Mouse (Mus musculus): Measurements from ENCODE around the gene Adgrb2. TPM values are rescaled to one million over a fixed set of nuclear protein-coding genes. Genes with fewer than 3 reads are reported as not detected.

Adgrb2 gene
- polyA plus RNA-seq, 1 experiment from 2014 or later, result 2.6 TPM

DNA sequence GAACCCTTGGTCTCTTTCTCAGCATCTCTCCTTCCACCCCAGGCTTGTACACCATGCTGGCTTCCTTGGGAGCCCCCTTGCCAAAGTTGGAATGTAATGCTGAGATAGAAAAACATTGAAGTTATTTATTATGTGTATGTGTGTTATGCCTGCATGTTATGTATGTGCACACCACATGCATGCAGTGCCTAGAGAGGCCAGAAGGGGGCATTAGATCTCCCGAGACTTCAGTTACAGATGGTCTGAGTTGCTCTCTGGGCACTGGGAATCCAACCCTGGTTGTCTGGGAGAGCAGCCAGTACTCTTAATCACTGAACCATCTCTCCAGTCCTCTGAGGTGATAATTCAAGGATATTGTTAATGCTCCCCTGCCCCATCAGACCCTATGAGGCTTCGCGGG, 67.6 kb downstream of the Adgrb2 start:
- peaks cover 7% of the 10 kb centered on the region; the same call in 1 of the 2 replicates for H3K27me3 ChIP-seq (replicated peaks)
- H3K4me3 ChIP-seq, result no peak overlapping the region
- 93% methylated on average over 3 of the region's 3 CpGs for WGBS
- no peaks in the 10 kb centered on the region for H3K36me3 ChIP-seq
- H3K4me2 ChIP-seq, result no peak overlapping the region
- H3K9ac ChIP-seq, result no peak overlapping the region
- H3K4me1 ChIP-seq (replicated peaks), result peaks cover 37% of the 10 kb centered on the region
- ATAC-seq (ENCODE audit: insufficient number of reproducible peaks, low FRiP score), result no peak
- no peaks in the 10 kb centered on the region for H3K9me3 ChIP-seq (replicated peaks)
- no peak overlapping the region for H3K27ac ChIP-seq (ENCODE audit: poor library complexity, severe bottlenecking)

DNA sequence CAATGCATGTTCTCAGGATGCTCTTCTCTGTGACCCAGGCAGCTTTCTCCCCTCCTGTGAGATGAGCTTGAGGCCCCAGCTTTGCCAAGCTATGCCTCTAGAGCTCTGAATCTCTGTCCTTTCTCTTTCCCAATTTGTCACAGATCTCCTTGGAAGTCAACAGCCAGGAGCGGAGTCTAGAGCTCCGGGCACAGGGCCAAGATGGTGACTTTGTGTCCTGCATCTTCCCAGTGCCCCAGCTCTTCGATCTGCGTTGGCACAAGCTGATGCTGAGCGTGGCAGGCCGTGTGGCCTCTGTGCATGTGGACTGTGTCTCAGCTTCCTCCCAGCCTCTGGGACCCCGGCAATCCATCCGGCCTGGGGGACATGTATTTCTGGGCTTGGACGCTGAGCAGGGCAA, 68.4 kb downstream of the Adgrb2 start:
- no peaks in the 10 kb centered on the region for H3K9me3 ChIP-seq (replicated peaks)
- ATAC-seq (ENCODE audit: insufficient number of reproducible peaks, low FRiP score), result no peak
- no peak overlapping the region for H3K4me2 ChIP-seq
- no peak overlapping the region for H3K9ac ChIP-seq
- H3K4me3 ChIP-seq, result no peak overlapping the region
- H3K36me3 ChIP-seq, result no peaks in the 10 kb centered on the region
- H3K4me1 ChIP-seq (replicated peaks), result peaks cover 30% of the 10 kb centered on the region
- peaks cover 6% of the 10 kb centered on the region; the same call in 1 of the 2 replicates for H3K27me3 ChIP-seq (replicated peaks)
- 78% methylated on average over 9 of the region's 9 CpGs for WGBS
- H3K27ac ChIP-seq (ENCODE audit: poor library complexity, severe bottlenecking), result no peak overlapping the region

DNA sequence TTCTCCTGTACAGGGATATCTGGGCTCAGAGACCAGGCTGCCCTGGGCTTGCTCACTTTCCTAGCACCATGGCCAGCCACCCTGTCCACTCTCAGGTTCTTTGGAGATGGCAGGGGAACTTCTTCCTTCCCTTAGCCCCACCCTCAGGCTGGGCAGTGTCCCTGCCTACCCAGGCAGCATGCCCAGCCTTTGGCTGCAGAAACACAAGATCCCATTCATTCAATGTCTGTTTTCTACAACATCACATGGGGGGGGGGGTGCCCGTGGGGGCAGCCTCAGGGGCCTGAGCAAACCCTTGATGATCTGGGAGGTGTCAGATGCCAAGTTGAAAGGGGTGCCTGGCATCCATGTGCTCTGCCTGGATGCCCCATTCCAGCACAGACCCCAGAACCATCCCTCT, 70.1 kb downstream of the Adgrb2 start:
- Histone ChIP-seq H3K4me3 (no peak overlapping the region), H3K9me3 (replicated peaks) (no peaks in the 10 kb centered on the region), H3K27ac (ENCODE audit: poor library complexity, severe bottlenecking) (no peak overlapping the region), H3K4me2 (no peak overlapping the region), H3K9ac (no peak overlapping the region), H3K27me3 (replicated peaks) (peaks cover 11% of the 10 kb centered on the region; the same call in 1 of the 2 replicates), H3K36me3 (no peaks in the 10 kb centered on the region), H3K4me1 (replicated peaks) (peaks cover 17% of the 10 kb centered on the region)
- no peak for ATAC-seq (ENCODE audit: insufficient number of reproducible peaks, low FRiP score)
- WGBS, result 45% methylated on average over 1 of the region's 1 CpGs

DNA sequence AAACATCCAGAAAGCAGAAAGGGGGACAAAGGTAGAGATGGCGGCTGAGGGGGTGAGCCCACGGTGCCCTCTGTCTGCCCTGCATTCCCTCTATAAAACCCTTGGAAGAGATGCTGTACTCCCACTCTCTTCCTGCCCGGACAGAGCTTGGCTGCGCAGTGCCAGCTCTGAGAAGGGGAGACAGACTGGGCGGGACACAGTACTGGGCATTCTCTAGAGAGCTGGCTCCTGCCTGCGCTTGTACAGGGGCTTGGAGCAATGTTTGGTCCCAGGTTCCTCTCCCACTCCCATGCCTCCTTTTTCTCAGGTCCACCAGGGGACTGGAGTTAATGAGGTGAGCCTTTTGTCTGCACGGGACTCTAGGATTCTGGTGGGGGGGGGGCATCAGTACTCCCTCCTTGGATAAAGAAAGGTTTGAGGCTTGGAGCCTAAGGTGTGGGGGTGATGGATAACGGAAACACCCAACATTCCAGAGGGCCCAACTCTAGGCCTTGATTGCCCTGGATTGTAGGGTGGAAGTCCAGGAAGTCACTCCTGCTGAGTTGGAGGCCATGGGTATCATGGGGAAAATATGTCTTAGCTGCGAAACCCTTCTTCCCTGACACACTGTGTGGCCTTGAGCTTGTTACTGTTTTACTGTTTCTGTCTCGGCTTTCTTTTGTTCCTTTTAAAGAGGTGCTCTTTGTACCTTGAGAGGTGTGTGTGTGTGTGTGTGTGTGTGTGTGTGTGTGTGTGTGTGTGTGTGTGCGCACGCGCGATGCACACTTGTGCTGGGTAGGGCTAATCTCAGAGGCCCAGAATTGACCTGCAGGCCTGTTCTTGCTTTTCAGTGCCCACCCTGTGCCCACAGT, 70.7 kb downstream of the Adgrb2 start:
- peaks cover 11% of the 10 kb centered on the region for H3K4me1 ChIP-seq (replicated peaks)
- no peak overlapping the region for H3K9ac ChIP-seq
- ATAC-seq (ENCODE audit: insufficient number of reproducible peaks, low FRiP score), result no peak
- 80% methylated on average over 14 of the region's 14 CpGs for WGBS
- peaks cover 14% of the 10 kb centered on the region for H3K27me3 ChIP-seq (replicated peaks)
- H3K27ac ChIP-seq (ENCODE audit: poor library complexity, severe bottlenecking), result no peak overlapping the region
- no peak overlapping the region for H3K4me3 ChIP-seq
- no peak overlapping the region for H3K4me2 ChIP-seq
- no peaks in the 10 kb centered on the region for H3K36me3 ChIP-seq
- H3K9me3 ChIP-seq (replicated peaks), result no peaks in the 10 kb centered on the region

DNA sequence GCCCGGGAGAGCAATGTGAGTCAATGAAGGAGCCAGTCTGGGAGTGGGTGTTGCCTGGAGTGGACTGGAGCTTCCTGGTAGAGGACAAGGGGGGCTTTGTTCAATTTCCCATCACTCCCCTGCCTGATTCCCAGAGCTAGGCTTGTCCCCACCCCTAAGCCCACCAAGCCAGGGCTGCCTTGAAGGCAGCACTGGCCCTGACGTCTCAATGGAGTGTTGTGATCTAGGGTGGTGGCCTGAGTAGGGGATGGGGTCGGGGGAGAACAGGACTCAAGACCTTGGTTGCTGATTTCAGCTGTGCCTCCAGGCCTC, 71.3 kb downstream of the Adgrb2 start:
- no peak for ATAC-seq (ENCODE audit: insufficient number of reproducible peaks, low FRiP score)
- H3K4me3 ChIP-seq, result no peak overlapping the region

DNA sequence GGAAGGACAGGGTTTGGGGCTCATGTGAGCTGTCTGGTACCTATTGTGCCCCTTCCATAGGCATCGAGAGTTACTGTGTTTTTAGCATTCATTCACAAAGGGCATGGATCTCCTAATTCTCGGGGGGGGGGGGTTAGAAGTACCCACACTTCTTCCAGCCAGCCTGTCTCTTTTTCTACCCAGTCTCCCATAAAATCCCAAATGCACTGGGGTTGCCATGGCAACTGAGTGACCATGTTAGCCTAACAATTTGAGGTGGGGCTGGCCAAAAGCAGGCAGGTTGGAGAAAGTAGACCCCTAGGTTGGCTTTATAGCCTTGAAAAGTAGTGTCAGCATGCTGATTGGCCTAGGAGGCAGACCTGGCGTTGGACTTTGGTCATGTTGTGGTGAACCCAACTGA, 71.8 kb downstream of the Adgrb2 start:
- H3K27ac ChIP-seq (ENCODE audit: poor library complexity, severe bottlenecking), result no peak overlapping the region
- ATAC-seq (ENCODE audit: insufficient number of reproducible peaks, low FRiP score), result no peak
- H3K4me2 ChIP-seq, result no peak overlapping the region
- WGBS, result 71% methylated on average over 3 of the region's 3 CpGs
- no peak overlapping the region for H3K9ac ChIP-seq
- no peaks in the 10 kb centered on the region for H3K9me3 ChIP-seq (replicated peaks)
- H3K4me3 ChIP-seq, result no peak overlapping the region
- peaks cover 21% of the 10 kb centered on the region for H3K27me3 ChIP-seq (replicated peaks)
- H3K4me1 ChIP-seq (replicated peaks), result no peaks in the 10 kb centered on the region
- H3K36me3 ChIP-seq, result no peaks in the 10 kb centered on the region

More for the DNA sequence above, 71.3 kb downstream of the Adgrb2 start:
- H3K27ac ChIP-seq (ENCODE audit: poor library complexity, severe bottlenecking), result no peak overlapping the region
- no peaks in the 10 kb centered on the region for H3K9me3 ChIP-seq (replicated peaks)
- 61% methylated on average over 3 of the region's 3 CpGs for WGBS
- H3K4me1 ChIP-seq (replicated peaks), result peaks cover 5% of the 10 kb centered on the region
- H3K4me2 ChIP-seq, result no peak overlapping the region
- H3K27me3 ChIP-seq (replicated peaks), result peaks cover 20% of the 10 kb centered on the region
- no peak overlapping the region for H3K9ac ChIP-seq
- no peaks in the 10 kb centered on the region for H3K36me3 ChIP-seq

GRCm38 (mm10) chr4:130060937-130061336, 76.3 kb downstream of the Adgrb2 start:
- Histone ChIP-seq H3K9me3 (replicated peaks) (no peaks in the 10 kb centered on the region), H3K4me1 (replicated peaks) (no peaks in the 10 kb centered on the region), H3K4me3 (no peak overlapping the region), H3K9ac (no peak overlapping the region), H3K4me2 (no peak overlapping the region), H3K36me3 (no peaks in the 10 kb centered on the region), H3K27ac (ENCODE audit: poor library complexity, severe bottlenecking) (no peak overlapping the region), H3K27me3 (replicated peaks) (peaks cover 32% of the 10 kb centered on the region)
- ATAC-seq (ENCODE audit: insufficient number of reproducible peaks, low FRiP score), result no peak

DNA sequence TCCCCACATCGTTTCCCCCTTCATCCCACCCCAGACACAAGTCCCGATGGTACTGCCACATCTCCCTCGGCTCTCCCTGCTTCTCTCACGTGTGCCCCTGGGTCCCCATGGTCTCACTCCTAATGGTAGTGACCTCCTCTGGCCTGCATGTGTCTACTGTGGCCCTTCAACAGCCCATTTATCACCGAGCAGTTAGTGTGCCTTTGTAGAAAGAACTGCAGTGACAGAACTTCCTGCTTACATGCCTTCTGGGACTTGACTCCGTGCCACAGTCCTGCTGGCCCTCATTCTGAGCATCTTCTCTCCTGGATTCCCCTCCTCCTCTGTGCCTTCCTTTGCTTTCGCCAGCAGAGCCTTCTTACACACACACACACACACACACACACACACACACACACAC, 78.5 kb downstream of the Adgrb2 start:
- Histone ChIP-seq H3K4me3 (no peak overlapping the region), H3K4me1 (replicated peaks) (no peaks in the 10 kb centered on the region), H3K9me3 (replicated peaks) (no peaks in the 10 kb centered on the region), H3K36me3 (no peaks in the 10 kb centered on the region), H3K9ac (no peak overlapping the region), H3K27me3 (replicated peaks) (peaks cover 36% of the 10 kb centered on the region), H3K4me2 (no peak overlapping the region), H3K27ac (ENCODE audit: poor library complexity, severe bottlenecking) (no peak overlapping the region)
- no peak for ATAC-seq (ENCODE audit: insufficient number of reproducible peaks, low FRiP score)
- 53% methylated on average over 7 of the region's 7 CpGs for WGBS

GRCm38 (mm10) chr4:130066816-130067215, 82.1 kb downstream of the Adgrb2 start:
- no peaks in the 10 kb centered on the region for H3K36me3 ChIP-seq
- H3K27ac ChIP-seq (ENCODE audit: poor library complexity, severe bottlenecking), result no peak overlapping the region
- no peaks in the 10 kb centered on the region for H3K4me1 ChIP-seq (replicated peaks)
- peaks cover 24% of the 10 kb centered on the region for H3K27me3 ChIP-seq (replicated peaks)
- no peak overlapping the region for H3K4me3 ChIP-seq
- 8% methylated on average over 8 of the region's 8 CpGs for WGBS
- no peak overlapping the region for H3K9ac ChIP-seq
- no peak for ATAC-seq (ENCODE audit: insufficient number of reproducible peaks, low FRiP score)
- H3K9me3 ChIP-seq (replicated peaks), result no peaks in the 10 kb centered on the region
- H3K4me2 ChIP-seq, result no peak overlapping the region

DNA sequence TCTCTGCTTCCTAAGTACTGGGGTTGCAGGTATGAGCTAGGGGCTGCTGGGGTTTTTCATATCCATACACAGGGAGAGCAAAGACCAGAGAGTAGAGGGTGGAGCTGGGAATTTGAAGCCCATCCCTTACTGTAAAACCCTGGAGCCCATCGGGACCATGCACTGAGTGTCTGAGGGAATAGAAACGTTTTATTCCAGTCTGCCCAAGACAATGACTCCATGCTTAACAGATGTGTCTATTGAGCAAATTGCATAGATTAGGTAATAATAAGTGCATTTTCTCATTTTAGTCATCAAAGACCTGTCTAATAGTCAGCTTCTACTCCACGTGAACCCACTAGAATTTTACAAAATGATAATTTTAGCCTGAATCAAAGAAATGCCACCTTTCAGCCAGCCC, 85.9 kb downstream of the Adgrb2 start:
- no peaks in the 10 kb centered on the region for H3K36me3 ChIP-seq
- H3K27me3 ChIP-seq (replicated peaks), result peaks cover 36% of the 10 kb centered on the region
- no peak overlapping the region for H3K27ac ChIP-seq (ENCODE audit: poor library complexity, severe bottlenecking)
- ATAC-seq (ENCODE audit: insufficient number of reproducible peaks, low FRiP score), result no peak
- no peaks in the 10 kb centered on the region for H3K9me3 ChIP-seq (replicated peaks)
- H3K4me1 ChIP-seq (replicated peaks), result 0 out of 2 replicates have a peak, but pooled peaks cover 3% of the 10 kb centered on the region
- no peak overlapping the region for H3K4me3 ChIP-seq
- 61% methylated on average over 3 of the region's 3 CpGs for WGBS
- H3K9ac ChIP-seq, result no peak overlapping the region
- no peak overlapping the region for H3K4me2 ChIP-seq

- ATAC-seq (ENCODE audit: insufficient number of reproducible peaks, low FRiP score), result no peak
Observed at GRCm38 (mm10) chr4:130071758-130072157, 87.1 kb downstream of the Adgrb2 start.

More at GRCm38 (mm10) chr4:130071758-130072157, 87.1 kb downstream of the Adgrb2 start:
- no peaks in the 10 kb centered on the region for H3K36me3 ChIP-seq
- WGBS, result 77% methylated on average over 2 of the region's 2 CpGs
- H3K9ac ChIP-seq, result no peak overlapping the region
- H3K27ac ChIP-seq (ENCODE audit: poor library complexity, severe bottlenecking), result no peak overlapping the region
- no peaks in the 10 kb centered on the region for H3K9me3 ChIP-seq (replicated peaks)
- H3K4me3 ChIP-seq, result no peak overlapping the region
- H3K27me3 ChIP-seq (replicated peaks), result peaks cover 41% of the 10 kb centered on the region
- H3K4me1 ChIP-seq (replicated peaks), result 0 out of 2 replicates have a peak, but pooled peaks cover 3% of the 10 kb centered on the region
- H3K4me2 ChIP-seq, result no peak overlapping the region
